Mouse (Mus musculus) small intestine, adult 2 months (tissue): ENCODE data around the gene Ctnna3.

ENCODE experiments used
- CTCF ChIP-seq: fragments of 200-500 bp; IDR thresholded peaks from 2 replicates; pipeline ENCODE4 v1.5.1; 2012; ENCODE audit warnings: low read depth, mild to moderate bottlenecking, control low read depth, inconsistent platforms, low read length, moderate library complexity, mixed read lengths; ENCODE audit not compliant: insufficient replicate concordance, insufficient read length; ENCODE audit errors: extremely low read depth
- POLR2A ChIP-seq: fragments of 200-500 bp; IDR thresholded peaks from 2 replicates; pipeline ENCODE4 v1.6.1; 2012; ENCODE audit warnings: low read depth, mild to moderate bottlenecking, control low read depth, inconsistent platforms, low read length, moderate library complexity

DNA sequence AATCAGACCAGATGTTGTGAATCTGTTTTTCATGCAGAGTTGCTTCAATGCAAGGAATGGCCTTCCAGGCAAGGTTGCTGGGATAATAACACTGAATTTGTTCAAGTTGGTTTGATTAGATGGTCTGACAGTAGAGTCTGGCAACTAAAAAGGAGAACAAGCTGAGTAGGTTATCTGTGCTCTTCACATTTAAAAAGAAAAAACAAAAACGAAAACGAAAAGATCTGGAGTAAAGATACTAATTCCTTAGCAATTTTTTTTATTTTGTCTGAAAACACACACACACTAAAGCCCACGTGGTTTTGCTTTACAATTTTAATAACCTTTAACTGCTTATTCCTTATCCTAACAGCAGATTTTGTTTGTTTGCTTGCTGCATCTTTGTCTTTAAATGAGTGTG lies 1141.4 kb downstream of the Ctnna3 start:
- TF ChIP-seq CTCF, result no peak
- TF ChIP-seq POLR2A, result no peak
